Mouse (Mus musculus): ENCODE results near the gene Hpf1.

GRCm38 (mm10) chr8:60954281-60955014 lies 64.2 kb downstream of the Hpf1 start:
- TF ChIP-seq CTCF (IDR thresholded peaks at IDR 0.05; ENCODE audit: low read depth) = no peak
- no peak for TF ChIP-seq EP300 (optimal IDR thresholded peaks at IDR 0.05)
